Mouse (Mus musculus) stomach, postnatal 0 days (tissue): ENCODE measurements around the gene Slc4a11. TPM values are rescaled to one million over a fixed set of nuclear protein-coding genes. Genes with fewer than 3 reads are reported as not detected.

Experiments used
- ATAC-seq: fragments of 200-750 bp; cut with Nextera tagmentation; 2 replicates; pipeline ENCODE4 v1.8.0; 2017; ENCODE audit not compliant: low FRiP score, low TSS enrichment
- DNase-seq: peaks from one replicate; pipeline ENCODE4 v3.0.0-alpha.2; 2016; ENCODE audit warnings: low spot score
- H3K27ac ChIP-seq: fragments of 300-500 bp; sonication (generic); replicated peaks from 2 replicates; pipeline ENCODE4 v1.5.1; 2014; ENCODE audit warnings: mild to moderate bottlenecking, control low read depth
- H3K27me3 ChIP-seq: fragments of 300-500 bp; sonication (generic); 2 replicates; pipeline ENCODE4 v1.6.1; 2014; ENCODE audit warnings: low read length; ENCODE audit not compliant: control insufficient read depth, insufficient read depth
- H3K36me3 ChIP-seq: fragments of 300-500 bp; sonication (generic); 2 replicates; pipeline ENCODE4 v1.6.1; 2014; ENCODE audit warnings: low read length, mixed read lengths; ENCODE audit not compliant: control insufficient read depth, insufficient read depth
- H3K4me1 ChIP-seq: fragments of 300-500 bp; sonication (generic); replicated peaks from 2 replicates; pipeline ENCODE4 v1.6.1; 2014; ENCODE audit warnings: antibody characterized with exemption; ENCODE audit not compliant: control insufficient read depth, insufficient read depth
- H3K4me2 ChIP-seq: fragments of 300-500 bp; sonication (generic); replicated peaks from 2 replicates; pipeline ENCODE4 v1.6.1; 2014; ENCODE audit warnings: low read depth, mild to moderate bottlenecking, control low read depth, moderate library complexity
- H3K4me3 ChIP-seq: fragments of 300-500 bp; sonication (generic); 2 replicates; pipeline ENCODE4 v1.5.1; 2014; ENCODE audit warnings: low read depth, low read length, control low read depth
- H3K9ac ChIP-seq: fragments of 300-500 bp; sonication (generic); 2 replicates; pipeline ENCODE4 v1.6.1; 2014; ENCODE audit warnings: mild to moderate bottlenecking, low read length, control low read depth, mixed read lengths
- H3K9me3 ChIP-seq: fragments of 300-500 bp; sonication (generic); 2 replicates; pipeline ENCODE4 v1.6.1; 2016; ENCODE audit warnings: low read length; ENCODE audit not compliant: control insufficient read depth
- CTCF ChIP-seq: IDR thresholded peaks from 2 replicates; pipeline ENCODE4 v1.5.1; 2016; ENCODE audit warnings: antibody characterized with exemption, low read depth, mild to moderate bottlenecking, moderate library complexity
- EP300 ChIP-seq: optimal IDR thresholded peaks from 2 replicates; pipeline ENCODE3; 2016; ENCODE audit warnings: antibody characterized with exemption
- WGBS: fragments of 180-500 bp; shearing (Covaris S2); extraction: QIAGEN DNeasy Blood & Tissue Kit; methylation state at CpG from one replicate; pipeline ENCODE4 v1.1.7; 2014; 5-methylcytosine and 5-hydroxymethylcytosine counted together
- polyA plus RNA-seq: library from polyadenylated mRNA; unstranded; fragments of >200 nt; fragmentation: Nextera tagmentation; extraction: Ambion mirVana; gene quantifications from 2 replicates; pipeline ENCODE4 v1.2.1, GENCODE M21; 2015

Slc4a11 gene
- polyA plus RNA-seq, 1 experiment from 2014 or later = 0.27 TPM

DNA sequence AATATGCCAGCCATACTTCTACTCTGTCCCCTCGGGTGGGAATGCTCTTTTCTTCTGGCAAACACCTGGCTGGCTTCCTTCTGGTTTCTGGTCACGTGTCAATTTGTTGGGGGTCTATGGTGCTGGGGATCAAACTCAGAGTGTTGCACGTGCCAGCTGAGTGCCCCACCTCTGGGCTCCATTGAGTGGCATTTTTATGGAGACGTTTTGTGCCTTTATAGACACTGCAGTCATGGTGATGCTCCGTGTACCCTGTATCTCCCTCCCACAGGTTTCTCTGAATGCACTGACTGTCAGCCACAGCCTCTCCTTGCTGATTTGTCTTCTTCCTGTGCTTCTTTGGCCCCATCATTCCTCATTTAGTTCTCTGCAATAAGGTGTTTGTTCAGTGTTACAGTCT lies 34.5 kb upstream of the Slc4a11 start:
- TF ChIP-seq CTCF = no peak
- TF ChIP-seq EP300 = no peak
- no peak overlapping the region for H3K4me2 ChIP-seq
- DNase-seq (no peak), ATAC-seq (no peak)
- no peak overlapping the region for H3K4me3 ChIP-seq
- 67% methylated on average over 5 of the region's 5 CpGs for WGBS
- no peak overlapping the region for H3K9ac ChIP-seq
- H3K27ac ChIP-seq = no peak overlapping the region
- no peaks in the 10 kb centered on the region for H3K27me3 ChIP-seq
- peaks cover 32% of the 10 kb centered on the region for H3K36me3 ChIP-seq
- no peaks in the 10 kb centered on the region for H3K9me3 ChIP-seq
- no peaks in the 10 kb centered on the region for H3K4me1 ChIP-seq

DNA sequence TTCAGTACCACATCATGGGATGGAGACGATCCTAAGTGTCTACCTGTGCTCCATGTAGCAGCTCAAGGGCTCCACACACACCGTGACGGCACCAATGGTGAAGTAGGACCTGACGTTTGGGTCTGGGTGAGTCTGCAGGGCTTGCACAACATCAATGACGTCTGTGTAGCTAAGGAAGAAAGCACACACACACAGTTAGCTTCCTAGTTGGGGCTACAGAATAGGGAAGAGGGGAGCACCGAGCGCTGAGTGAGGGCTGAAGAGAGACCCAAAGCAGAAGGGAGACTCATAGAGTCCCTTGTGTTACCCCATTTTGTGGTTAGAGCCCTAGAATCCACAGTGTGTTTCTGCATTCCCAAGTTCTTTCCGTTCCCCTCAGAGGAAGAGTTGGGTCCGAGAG lies 33.4 kb upstream of the Slc4a11 start:
- Histone ChIP-seq H3K4me1 (no peaks in the 10 kb centered on the region), H3K27me3 (no peaks in the 10 kb centered on the region), H3K27ac (no peak overlapping the region), H3K36me3 (peaks cover 30% of the 10 kb centered on the region), H3K9me3 (no peaks in the 10 kb centered on the region), H3K9ac (no peak overlapping the region), H3K4me3 (no peak overlapping the region), H3K4me2 (no peak overlapping the region)
- ATAC-seq = no peak
- WGBS = 85% methylated on average over 9 of the region's 9 CpGs
- DNase-seq = no peak
- TF ChIP-seq EP300 = no peak
- no peak for TF ChIP-seq CTCF

DNA sequence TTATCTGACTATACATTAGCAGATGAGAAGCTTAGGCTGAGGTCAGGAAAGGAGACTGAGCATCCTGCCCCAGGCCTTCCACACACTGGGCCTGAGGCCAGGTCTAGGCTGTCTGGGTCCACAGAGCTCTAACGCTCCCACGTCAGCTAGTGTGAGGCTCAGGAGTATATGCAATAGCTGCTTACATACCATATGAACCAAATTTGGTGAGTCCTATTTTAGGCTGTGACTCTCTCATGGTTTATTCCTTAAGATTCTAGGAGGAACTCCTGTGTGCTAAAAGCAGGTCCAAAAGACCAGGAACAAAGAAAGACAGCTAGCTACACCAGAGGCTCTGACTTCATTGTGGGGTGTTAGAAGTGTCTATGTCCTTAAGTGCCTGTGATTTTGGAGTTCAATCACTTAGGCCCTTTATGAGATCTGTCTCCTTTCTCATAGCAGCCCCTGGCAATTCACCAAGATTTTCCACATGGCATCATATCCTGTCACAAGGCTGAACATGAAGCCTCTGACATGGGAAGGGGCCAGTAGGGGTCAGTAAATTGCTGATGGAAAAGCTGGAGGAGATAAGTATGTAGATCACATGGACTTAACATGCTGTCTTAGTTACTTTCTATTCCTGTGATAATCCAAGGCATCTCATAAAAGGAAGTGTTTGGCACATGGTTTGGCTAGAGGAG lies 31.7 kb upstream of the Slc4a11 start:
- H3K4me2 ChIP-seq = no peak overlapping the region
- H3K4me3 ChIP-seq = no peak overlapping the region
- H3K27ac ChIP-seq = no peak overlapping the region
- peaks cover 33% of the 10 kb centered on the region for H3K36me3 ChIP-seq
- DNase-seq (no peak), ATAC-seq (no peak)
- no peak overlapping the region for H3K9ac ChIP-seq
- no peak for TF ChIP-seq EP300
- TF ChIP-seq CTCF = no peak
- H3K27me3 ChIP-seq = no peaks in the 10 kb centered on the region
- 84% methylated on average over 2 of the region's 2 CpGs for WGBS
- no peaks in the 10 kb centered on the region for H3K9me3 ChIP-seq
- H3K4me1 ChIP-seq = no peaks in the 10 kb centered on the region

DNA sequence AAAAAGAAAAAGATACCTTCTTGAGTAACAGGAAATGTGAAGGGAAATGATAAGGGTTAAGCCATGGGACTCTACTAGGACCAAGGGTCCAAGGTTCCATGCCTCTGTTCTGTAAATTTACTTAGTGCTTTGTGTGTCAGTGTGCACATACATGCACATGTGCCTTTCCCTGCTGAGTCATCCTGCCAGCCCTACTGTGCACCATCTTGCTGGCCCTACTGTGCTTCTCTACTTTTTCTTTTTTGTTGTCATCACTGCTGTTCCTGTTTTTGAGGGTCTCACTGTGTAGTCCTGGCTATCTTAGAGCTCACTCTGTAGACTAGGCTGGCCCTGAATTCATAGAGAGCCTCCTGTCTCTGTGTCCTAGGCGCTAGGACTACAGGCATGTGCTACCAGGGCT lies 30.4 kb upstream of the Slc4a11 start:
- no peaks in the 10 kb centered on the region for H3K27me3 ChIP-seq
- no peak overlapping the region for H3K4me3 ChIP-seq
- H3K27ac ChIP-seq = no peak overlapping the region
- no peaks in the 10 kb centered on the region for H3K9me3 ChIP-seq
- ATAC-seq (no peak), DNase-seq (no peak)
- no peaks in the 10 kb centered on the region for H3K4me1 ChIP-seq
- peaks cover 36% of the 10 kb centered on the region for H3K36me3 ChIP-seq
- H3K4me2 ChIP-seq = no peak overlapping the region
- TF ChIP-seq CTCF = no peak
- TF ChIP-seq EP300 = no peak
- H3K9ac ChIP-seq = no peak overlapping the region
- 100% methylated on average over 1 of the region's 1 CpGs for WGBS

DNA sequence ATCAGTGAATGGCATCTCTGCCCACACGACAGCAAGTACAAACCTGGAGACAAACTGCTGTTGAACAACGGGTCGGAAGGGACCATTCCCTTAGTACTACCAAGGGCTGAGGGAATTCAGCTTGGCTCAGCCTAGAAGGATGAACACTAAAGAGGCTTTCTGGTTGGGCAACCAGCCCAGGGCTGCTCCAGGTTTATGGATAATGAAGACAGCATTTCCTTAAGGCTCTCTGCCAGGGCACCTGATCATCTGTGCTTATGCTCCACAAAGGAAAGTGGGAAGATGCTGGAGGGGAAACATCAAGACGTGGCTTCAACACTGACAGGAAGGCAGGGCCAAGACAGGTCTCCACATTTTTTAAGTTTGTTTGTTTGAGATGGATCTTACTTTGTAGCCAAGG lies 27.1 kb upstream of the Slc4a11 start:
- WGBS = 89% methylated on average over 4 of the region's 4 CpGs
- Histone ChIP-seq H3K27me3 (no peaks in the 10 kb centered on the region), H3K9ac (no peak overlapping the region), H3K36me3 (peaks cover 28% of the 10 kb centered on the region), H3K27ac (no peak overlapping the region), H3K4me3 (no peak overlapping the region), H3K4me2 (no peak overlapping the region), H3K4me1 (no peaks in the 10 kb centered on the region), H3K9me3 (no peaks in the 10 kb centered on the region)
- TF ChIP-seq EP300 = no peak
- TF ChIP-seq CTCF = no peak
- ATAC-seq (no peak), DNase-seq (no peak)

- WGBS = 67% methylated on average over 6 of the region's 6 CpGs
- TF ChIP-seq CTCF (no peak), EP300 (no peak)
- no peak for ATAC-seq
- Histone ChIP-seq H3K9ac (no peak overlapping the region), H3K27me3 (no peaks in the 10 kb centered on the region), H3K27ac (no peak overlapping the region), H3K36me3 (peaks cover 21% of the 10 kb centered on the region; the same call in 1 of the 2 replicates), H3K4me2 (no peak overlapping the region), H3K4me3 (no peak overlapping the region), H3K9me3 (no peaks in the 10 kb centered on the region), H3K4me1 (no peaks in the 10 kb centered on the region)
- DNase-seq = no peak
Measured at GRCm38 (mm10) chr2:130717951-130718350, 20.6 kb upstream of the Slc4a11 start.
